Mouse (Mus musculus): ENCODE measurements around the gene Cmss1. TPM values are rescaled to one million over a fixed set of nuclear protein-coding genes. Genes with fewer than 3 reads are reported as not detected.

The Cmss1 gene
- total RNA-seq, 2 experiments from 2014 or later, result 17.1 to 19.3 TPM

- no peak for DNase-seq
Observed at GRCm38 (mm10) chr16:57558258-57558657, 48.4 kb downstream of the Cmss1 start.

- DNase-seq, result peak in 1 of 2 experiments; percentile 31
Observed at GRCm38 (mm10) chr16:57556244-57556643, 50.4 kb downstream of the Cmss1 start.

- DNase-seq, result no peak
Observed at GRCm38 (mm10) chr16:57555667-57556066, 51.0 kb downstream of the Cmss1 start.

- no peak for DNase-seq
Observed at GRCm38 (mm10) chr16:57554886-57555400, 51.7 kb downstream of the Cmss1 start.

GRCm38 (mm10) chr16:57553235-57553634 lies 53.4 kb downstream of the Cmss1 start:
- no peak for DNase-seq

- DNase-seq, result no peak
Observed at GRCm38 (mm10) chr16:57552709-57553108, 54.0 kb downstream of the Cmss1 start.

GRCm38 (mm10) chr16:57551617-57552016 lies 55.0 kb downstream of the Cmss1 start:
- DNase-seq, result no peak

- DNase-seq, result no peak
Observed at GRCm38 (mm10) chr16:57550817-57551216, 55.8 kb downstream of the Cmss1 start.

- DNase-seq, result no peak
Observed at GRCm38 (mm10) chr16:57550088-57550487, 56.6 kb downstream of the Cmss1 start.

- peak; percentile 87 to 90 for DNase-seq
Observed at GRCm38 (mm10) chr16:57549061-57550037, 57.3 kb downstream of the Cmss1 start.

GRCm38 (mm10) chr16:57548608-57549007 lies 58.1 kb downstream of the Cmss1 start:
- no peak for DNase-seq

GRCm38 (mm10) chr16:57546355-57546754 lies 60.3 kb downstream of the Cmss1 start:
- no peak for DNase-seq

- DNase-seq, result no peak
Observed at GRCm38 (mm10) chr16:57544441-57544840, 62.2 kb downstream of the Cmss1 start.

GRCm38 (mm10) chr16:57543243-57543642 lies 63.4 kb downstream of the Cmss1 start:
- no peak for DNase-seq

GRCm38 (mm10) chr16:57536511-57536910 lies 70.2 kb downstream of the Cmss1 start:
- DNase-seq, result no peak

GRCm38 (mm10) chr16:57534811-57535210 lies 71.9 kb downstream of the Cmss1 start:
- no peak for DNase-seq

- DNase-seq, result no peak
Observed at GRCm38 (mm10) chr16:57534365-57534764, 72.3 kb downstream of the Cmss1 start.

- no peak for DNase-seq
Observed at GRCm38 (mm10) chr16:57532081-57532493, 74.6 kb downstream of the Cmss1 start.

GRCm38 (mm10) chr16:57530547-57530946 lies 76.1 kb downstream of the Cmss1 start:
- no peak for DNase-seq

- DNase-seq, result no peak
Observed at GRCm38 (mm10) chr16:57528457-57528856, 78.2 kb downstream of the Cmss1 start.

- no peak for DNase-seq
Observed at GRCm38 (mm10) chr16:57526893-57527292, 79.8 kb downstream of the Cmss1 start.

- no peak for DNase-seq
Observed at GRCm38 (mm10) chr16:57525476-57525875, 81.2 kb downstream of the Cmss1 start.

- DNase-seq, result no peak
Observed at GRCm38 (mm10) chr16:57525046-57525445, 81.6 kb downstream of the Cmss1 start.

GRCm38 (mm10) chr16:57515636-57516035 lies 91.0 kb downstream of the Cmss1 start:
- no peak for DNase-seq
